Comparison of ENCODE assay signal across 8 mouse cellular contexts in the genomic region with DNA sequence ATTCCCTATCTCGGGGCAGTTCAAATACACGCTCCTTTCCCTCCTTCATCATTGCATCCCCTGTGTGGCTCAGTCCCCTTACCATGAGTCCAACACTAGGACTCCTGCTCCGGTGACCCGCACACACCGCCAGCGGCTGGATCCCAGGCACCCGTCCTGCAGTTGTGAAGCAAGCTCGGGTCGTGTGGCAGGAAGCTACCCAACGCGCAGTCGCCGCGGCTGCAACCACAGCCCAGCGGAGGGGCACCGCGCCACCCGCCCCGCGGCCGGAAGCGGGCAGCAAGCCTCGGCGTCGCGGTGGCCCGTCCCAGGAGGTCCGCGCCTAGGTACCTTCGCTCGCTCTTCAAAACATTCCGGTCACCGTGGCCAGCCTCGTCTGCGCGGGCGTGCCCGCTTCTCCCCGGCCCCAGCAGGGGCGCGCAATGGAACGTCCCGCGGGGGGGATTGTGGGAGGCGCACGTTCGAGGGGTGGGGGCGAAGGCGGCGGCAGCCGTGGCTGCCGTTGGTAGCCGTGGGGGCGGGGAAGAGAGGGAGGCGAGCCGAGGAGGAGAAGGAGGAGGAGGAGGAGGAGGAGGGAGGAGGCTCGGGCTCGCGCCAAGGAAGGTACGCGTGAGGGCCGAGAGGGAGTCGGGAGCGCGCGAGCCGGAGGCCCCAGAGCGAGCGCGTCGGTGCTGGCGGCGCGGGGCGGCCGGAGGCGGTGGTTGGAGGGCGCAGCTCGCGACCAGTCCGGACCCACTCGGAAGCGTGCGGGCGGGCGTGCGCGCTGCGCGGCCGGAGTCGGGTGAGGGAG. TPM values are rescaled to one million over a fixed set of nuclear protein-coding genes. Genes with fewer than 3 reads are reported as not detected.
DNase-seq lines count a peak whose midpoint lies in the region; ATAC-seq lines count a peak whose summit lies in the region.

No protein-coding gene starts in this region.

- H3K36me3 ChIP-seq in embryonic facial prominence, embryonic 12.5 days, result no peaks in the 10 kb centered on the region
- no peaks in the 10 kb centered on the region for H3K36me3 ChIP-seq in limb, embryonic 12.5 days
- no peaks in the 10 kb centered on the region for H3K36me3 ChIP-seq in midbrain, embryonic 14.5 days (ENCODE audit: control insufficient read depth, insufficient read depth, low read length)

- H3K9me3 ChIP-seq in embryonic facial prominence, embryonic 12.5 days, result no peaks in the 10 kb centered on the region
- H3K9me3 ChIP-seq in limb, embryonic 12.5 days, result no peaks in the 10 kb centered on the region
- H3K9me3 ChIP-seq in midbrain, embryonic 14.5 days (ENCODE audit: control insufficient read depth, low read length), result no peaks in the 10 kb centered on the region

- peak overlapping the region; percentile 93 for H3K4me3 ChIP-seq in embryonic facial prominence, embryonic 12.5 days
- H3K4me3 ChIP-seq in limb, embryonic 12.5 days (replicated peaks), result peak overlapping the region; percentile 68
- H3K4me3 ChIP-seq in midbrain, embryonic 14.5 days (replicated peaks; ENCODE audit: low read depth, low read length), result peak overlapping the region; percentile 90

- H3K4me2 ChIP-seq in embryonic facial prominence, embryonic 12.5 days (replicated peaks), result peak overlapping the region; percentile 68
- peak overlapping the region; percentile 79 for H3K4me2 ChIP-seq in limb, embryonic 12.5 days
- peak overlapping the region; percentile 62 for H3K4me2 ChIP-seq in midbrain, embryonic 14.5 days (ENCODE audit: low read length)

- WGBS in embryonic facial prominence, embryonic 12.5 days, result under 1% methylated on average over 61 of the region's 92 CpGs
- 2% methylated on average over 80 of the region's 92 CpGs for WGBS in limb, embryonic 12.5 days
- WGBS in midbrain, embryonic 14.5 days, result under 1% methylated on average over 77 of the region's 92 CpGs

- no peaks in the 10 kb centered on the region for H3K27me3 ChIP-seq in embryonic facial prominence, embryonic 12.5 days
- H3K27me3 ChIP-seq in limb, embryonic 12.5 days, result no peaks in the 10 kb centered on the region
- H3K27me3 ChIP-seq in midbrain, embryonic 14.5 days (ENCODE audit: control insufficient read depth, insufficient read depth, low read length), result no peaks in the 10 kb centered on the region

- ATAC-seq in embryonic facial prominence, embryonic 12.5 days (ENCODE audit: insufficient number of reproducible peaks, insufficient read depth, low FRiP score, low TSS enrichment), result peak; percentile 91
- peak; percentile 88 for ATAC-seq in limb, embryonic 12.5 days (ENCODE audit: insufficient number of reproducible peaks, insufficient read depth, low FRiP score, low TSS enrichment, low read depth)
- peak; percentile 91 for ATAC-seq in midbrain, embryonic 14.5 days (ENCODE audit: low FRiP score, low TSS enrichment)

- H3K9ac ChIP-seq in embryonic facial prominence, embryonic 12.5 days, result peak overlapping the region; percentile 94
- H3K9ac ChIP-seq in limb, embryonic 12.5 days (replicated peaks), result peak overlapping the region; percentile 90
- peak overlapping the region; percentile 88 for H3K9ac ChIP-seq in midbrain, embryonic 14.5 days (replicated peaks; ENCODE audit: low read length)

- H3K27ac ChIP-seq in embryonic facial prominence, embryonic 12.5 days, result peak overlapping the region; percentile 99
- H3K27ac ChIP-seq in limb, embryonic 12.5 days, result peak overlapping the region; percentile 99
- peak overlapping the region; percentile 99 for H3K27ac ChIP-seq in midbrain, embryonic 14.5 days (replicated peaks; ENCODE audit: low read depth, low read length)

- DNase-seq in 3T3-L1 (ENCODE audit: low read depth, low spot score), result peak; percentile 86
- DNase-seq in adrenal gland, postnatal 25 days, result peak; percentile 95
- DNase-seq in heart, adult 18-20 months, result peak; percentile 94 to 95
- peak; percentile 91 for DNase-seq in kidney, adult 18-20 months
- DNase-seq in midbrain, embryonic 14.5 days, result peak; percentile 96
- peak; percentile 82 for DNase-seq in spleen, adult 12 weeks (ENCODE audit: low spot score)

- peaks cover 24% of the 10 kb centered on the region for H3K4me1 ChIP-seq in embryonic facial prominence, embryonic 12.5 days
- H3K4me1 ChIP-seq in limb, embryonic 12.5 days (replicated peaks), result peaks cover 27% of the 10 kb centered on the region
- H3K4me1 ChIP-seq in midbrain, embryonic 14.5 days (ENCODE audit: control insufficient read depth, insufficient read depth, low read length), result peaks cover 34% of the 10 kb centered on the region

RNA-seq across cellular contexts. Expression of a gene that starts 0.4 kb away (rescaled TPM):
- total RNA-seq in adrenal gland, postnatal 25 days (2021), result 59.8 and 60.5 TPM in 2 replicates
- 25.5 TPM in 2 replicates for polyA plus RNA-seq in embryonic facial prominence, embryonic 12.5 days (2016; fragmentation: Nextera tagmentation; extraction: Ambion mirVana)
- total RNA-seq in heart, adult 18-20 months (2021), result 10 to 100 TPM; 37.3 to 40.2 TPM
- polyA plus RNA-seq in limb, embryonic 12.5 days (2016; fragmentation: Nextera tagmentation; extraction: Ambion mirVana), result 23.4 and 26.1 TPM in 2 replicates
- 22.5 and 24.9 TPM in 2 replicates for polyA plus RNA-seq in midbrain, embryonic 14.5 days (2014; fragmentation: Nextera tagmentation; extraction: Ambion mirVana)

RNA-seq across cellular contexts. Expression of a gene that starts 1.0 kb away (rescaled TPM):
- total RNA-seq in adrenal gland, postnatal 25 days (2021), result 119 and 141 TPM in 2 replicates
- 153 and 156 TPM in 2 replicates for polyA plus RNA-seq in embryonic facial prominence, embryonic 12.5 days (2016; fragmentation: Nextera tagmentation; extraction: Ambion mirVana)
- total RNA-seq in heart, adult 18-20 months (2021), result 100 to 1,000 TPM; 146 to 156 TPM
- 156 and 161 TPM in 2 replicates for polyA plus RNA-seq in limb, embryonic 12.5 days (2016; fragmentation: Nextera tagmentation; extraction: Ambion mirVana)
- polyA plus RNA-seq in midbrain, embryonic 14.5 days (2014; fragmentation: Nextera tagmentation; extraction: Ambion mirVana), result 110 and 138 TPM in 2 replicates

RNA-seq across cellular contexts. Expression of a gene that starts 36.2 kb away (rescaled TPM):
- total RNA-seq in adrenal gland, postnatal 25 days (2021), result 22.9 and 24.5 TPM in 2 replicates
- polyA plus RNA-seq in embryonic facial prominence, embryonic 12.5 days (2016; fragmentation: Nextera tagmentation; extraction: Ambion mirVana), result 48.4 TPM in 2 replicates
- total RNA-seq in heart, adult 18-20 months (2021), result 10 to 100 TPM; 12.9 to 13.4 TPM
- 44.1 and 48.0 TPM in 2 replicates for polyA plus RNA-seq in limb, embryonic 12.5 days (2016; fragmentation: Nextera tagmentation; extraction: Ambion mirVana)
- 48.3 and 53.2 TPM in 2 replicates for polyA plus RNA-seq in midbrain, embryonic 14.5 days (2014; fragmentation: Nextera tagmentation; extraction: Ambion mirVana)

Comparison
In these comparisons a context has a peak if more than half of its experiments do, and no peak if none do; other contexts are left out.
1. Peak in every context shown above with its lines: DNase-seq, ATAC-seq, H3K4me3 ChIP-seq and H3K27ac ChIP-seq.